Mouse (Mus musculus): ENCODE results near the gene Arsa.

DNA sequence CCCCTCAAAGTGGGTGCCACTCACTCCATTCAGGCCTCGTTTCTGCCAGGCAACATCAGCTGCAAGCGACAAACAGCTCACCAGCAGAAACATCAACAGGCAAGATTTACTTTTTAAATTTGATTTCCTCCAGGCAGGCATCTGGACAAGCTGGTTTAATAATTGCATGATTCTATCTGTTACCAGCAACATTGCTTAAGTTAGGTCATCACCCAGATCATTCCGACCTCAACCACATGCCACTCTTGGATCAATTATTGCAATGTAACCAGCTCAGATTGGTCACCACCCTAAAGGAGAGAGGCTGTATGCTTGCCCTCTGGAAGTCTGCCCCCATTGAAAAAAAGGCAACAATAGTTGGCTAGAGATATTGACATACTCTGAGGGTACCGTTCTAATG is 5.7 kb downstream of the Arsa start:
- TF ChIP-seq CTCF (IDR thresholded peaks at IDR 0.05; ENCODE audit: insufficient read depth, low read depth, low read length) (no peak), POLR2A (IDR thresholded peaks at IDR 0.05; ENCODE audit: insufficient read depth, low read depth, low read length) (no peak)

Data from olfactory bulb, adult 2 months (tissue).